Mouse (Mus musculus) liver, embryonic 12.5 days (tissue): ENCODE measurements around the gene Zfp398. TPM values are rescaled to one million over a fixed set of nuclear protein-coding genes. Genes with fewer than 3 reads are reported as not detected.
A peak's percentile ranks its signal among the peaks of the same experiment; 100 is the strongest.
"Not testable (repeated sequence)": the region's sequence is repeated elsewhere in the genome, so short reads cannot be mapped to it uniquely, and the experiment has no call there.

ENCODE experiments used
- ATAC-seq: fragments of 200-750 bp; cut with Nextera tagmentation; 2 replicates; pipeline ENCODE4 v1.8.0; 2017; ENCODE audit warnings: moderate number of reproducible peaks, mild to moderate bottlenecking, moderate library complexity
- H3K27ac ChIP-seq: fragments of 300-500 bp; sonication (generic); 2 replicates; pipeline ENCODE4 v1.5.1; 2016; ENCODE audit warnings: mild to moderate bottlenecking
- H3K27me3 ChIP-seq: fragments of 300-500 bp; sonication (generic); replicated peaks from 2 replicates; pipeline ENCODE4 v1.6.1; 2016; ENCODE audit warnings: mild to moderate bottlenecking, moderate library complexity
- H3K36me3 ChIP-seq: fragments of 300-500 bp; sonication (generic); 2 replicates; pipeline ENCODE4 v1.6.1; 2016; ENCODE audit warnings: mild to moderate bottlenecking, moderate library complexity
- H3K4me1 ChIP-seq: fragments of 300-500 bp; sonication (generic); 2 replicates; pipeline ENCODE4 v1.6.1; 2016
- H3K4me2 ChIP-seq: fragments of 300-500 bp; sonication (generic); 2 replicates; pipeline ENCODE4 v1.6.1; 2016; ENCODE audit warnings: mild to moderate bottlenecking, moderate library complexity
- H3K4me3 ChIP-seq: fragments of 300-500 bp; sonication (generic); 2 replicates; pipeline ENCODE4 v1.5.1; 2016; ENCODE audit warnings: mild to moderate bottlenecking, moderate library complexity
- H3K9ac ChIP-seq: fragments of 300-500 bp; sonication (generic); 2 replicates; pipeline ENCODE4 v1.6.1; 2016; ENCODE audit warnings: mild to moderate bottlenecking, moderate library complexity
- H3K9me3 ChIP-seq: fragments of 300-500 bp; sonication (generic); replicated peaks from 2 replicates; pipeline ENCODE4 v1.6.1; 2016; ENCODE audit warnings: mild to moderate bottlenecking, moderate library complexity
- WGBS: fragments of 180-500 bp; shearing (Covaris S2); methylation state at CpG from one replicate; pipeline ENCODE4 v1.1.7; 2016; ENCODE audit not compliant: insufficient replicate concordance; 5-methylcytosine and 5-hydroxymethylcytosine counted together
- polyA plus RNA-seq: library from polyadenylated mRNA; unstranded; fragments of >200 nt; fragmentation: Nextera tagmentation; extraction: Ambion mirVana; gene quantifications from 2 replicates; pipeline ENCODE4 v1.2.1, GENCODE M21; 2016

The Zfp398 gene
- polyA plus RNA-seq, 1 experiment from 2014 or later = 3.0 TPM

DNA sequence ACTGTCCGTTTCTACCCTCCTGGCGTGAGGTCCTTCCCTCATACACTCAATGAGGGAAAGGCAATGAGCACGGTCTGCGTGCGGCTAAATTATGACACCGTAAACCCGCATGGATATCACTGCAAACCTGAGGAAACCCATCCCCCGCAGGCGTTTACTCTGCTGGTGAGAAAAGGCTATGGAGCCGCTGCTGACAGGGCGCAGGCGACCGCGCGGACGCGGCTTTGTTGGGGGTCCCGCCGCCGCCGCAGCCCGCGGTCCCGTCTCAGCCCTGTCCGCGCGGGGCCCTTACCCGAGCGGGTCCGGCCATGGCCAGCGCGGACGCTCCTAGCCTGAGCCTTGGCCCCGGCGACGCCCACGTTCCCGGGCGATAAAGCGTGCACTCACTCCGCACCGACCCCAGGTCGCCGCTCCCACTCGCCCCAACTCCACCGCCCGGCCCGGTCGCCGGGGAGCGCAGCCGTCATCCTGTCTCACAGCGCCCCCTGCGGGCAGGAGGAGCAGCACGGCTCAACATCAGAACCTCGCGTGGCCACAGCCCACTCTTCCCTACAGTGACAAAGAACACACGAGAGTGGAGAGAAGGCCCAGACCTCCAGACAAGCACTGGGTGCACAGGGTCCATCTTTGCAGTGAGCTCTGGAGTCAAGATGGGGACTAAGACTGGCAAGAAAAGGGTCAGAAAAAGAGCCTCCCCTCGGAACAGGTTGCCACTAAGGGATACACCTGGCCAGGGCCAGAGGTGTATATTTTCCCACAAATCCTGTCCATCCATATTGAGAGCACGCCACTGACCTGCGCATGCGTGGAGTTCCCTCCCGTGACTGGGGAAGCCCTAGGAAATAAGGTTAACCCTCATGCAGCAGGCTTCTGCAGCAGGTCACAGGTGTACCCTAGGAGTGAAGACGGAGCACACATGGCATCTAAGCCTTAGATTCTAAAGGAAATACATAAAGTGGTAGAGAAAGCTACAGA is 5.1 kb upstream of the Zfp398 start, which contains the start of gene Zfp786:
Gene Zfp786 (minus strand): TSS at position 764 of the 975 bp plus-strand sequence.
- WGBS = 2% methylated on average over 64 of the region's 64 CpGs
- H3K9ac ChIP-seq = peak within 1 kb of the TSS; percentile 87
- H3K4me2 ChIP-seq = peak within 1 kb of the TSS; percentile 94
- H3K27ac ChIP-seq = peak within 1 kb of the TSS; percentile 47; the same call in 1 of the 2 replicates
- peak; percentile 85 for ATAC-seq
- H3K4me1 ChIP-seq = peaks cover 23% of the 10 kb centered on the region
- H3K9me3 ChIP-seq = no peaks in the 10 kb centered on the region
- H3K36me3 ChIP-seq = no peaks in the 10 kb centered on the region
- H3K4me3 ChIP-seq = peak within 1 kb of the TSS; percentile 78
- H3K27me3 ChIP-seq = no peaks in the 10 kb centered on the region

DNA sequence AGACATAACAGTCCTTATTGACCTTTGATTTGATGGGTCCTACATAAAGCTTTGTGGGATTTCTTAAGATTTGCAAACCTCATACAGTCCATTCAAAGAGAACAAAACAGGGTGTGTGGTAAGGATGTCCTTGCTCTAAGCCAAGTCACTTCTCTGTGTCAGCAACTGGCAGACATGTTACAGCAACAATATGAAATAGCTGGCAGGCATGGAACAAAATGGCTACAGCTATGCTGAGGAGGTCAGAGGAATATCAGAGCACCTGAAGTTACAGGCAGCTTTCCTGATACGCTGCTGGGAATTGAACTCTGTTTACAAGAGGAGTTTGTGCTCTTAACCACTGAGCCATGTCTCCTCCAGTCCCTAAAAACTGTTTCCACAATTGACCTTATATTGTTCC is 3.2 kb upstream of the Zfp398 start:
- 69% methylated on average over 1 of the region's 1 CpGs for WGBS
- no peak for ATAC-seq
- no peaks in the 10 kb centered on the region for H3K27me3 ChIP-seq

DNA sequence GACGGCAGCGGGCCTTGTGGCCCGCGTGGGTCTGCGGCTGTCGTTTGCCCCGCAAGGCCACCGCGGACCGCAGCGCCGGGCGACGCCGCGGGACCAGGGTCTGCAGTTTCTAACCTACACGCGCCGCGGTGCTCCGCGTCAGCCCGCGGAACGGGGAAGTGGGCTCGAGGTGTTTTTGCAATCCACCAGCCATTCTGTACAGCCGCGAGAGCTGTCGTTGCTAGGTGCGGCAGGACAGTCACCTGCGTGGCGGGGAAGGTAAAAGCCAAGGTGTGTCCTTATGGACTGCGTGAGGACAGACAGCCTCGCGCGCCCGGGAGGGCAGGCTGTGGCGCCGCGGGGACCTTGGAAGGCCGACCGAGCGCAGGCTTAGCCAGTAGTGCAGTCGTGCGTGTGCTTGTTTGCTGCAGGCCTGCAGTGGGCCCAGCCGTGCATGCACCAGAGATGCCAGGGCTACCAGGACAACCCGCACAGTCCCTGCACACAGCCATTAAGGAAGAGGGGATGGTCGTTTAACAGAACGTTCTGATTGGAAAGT is 592 bp downstream of the Zfp398 start:
- WGBS = under 1% methylated on average over 49 of the region's 49 CpGs
- H3K27me3 ChIP-seq = no peaks in the 10 kb centered on the region
- ATAC-seq = peak; percentile 73
- H3K4me3 ChIP-seq = peak overlapping the region; percentile 93
- peaks cover 11% of the 10 kb centered on the region; the same call in 1 of the 2 replicates for H3K36me3 ChIP-seq
- peak overlapping the region; percentile 91 for H3K9ac ChIP-seq
- H3K9me3 ChIP-seq = no peaks in the 10 kb centered on the region
- peak overlapping the region; percentile 88 for H3K4me2 ChIP-seq
- peak overlapping the region; percentile 87 for H3K27ac ChIP-seq
- H3K4me1 ChIP-seq = peaks cover 39% of the 10 kb centered on the region

More for the DNA sequence above, 3.2 kb upstream of the Zfp398 start:
- Histone ChIP-seq H3K4me2 (no peak overlapping the region), H3K9ac (no peak overlapping the region), H3K4me1 (peaks cover 33% of the 10 kb centered on the region), H3K9me3 (no peaks in the 10 kb centered on the region), H3K27ac (no peak overlapping the region), H3K4me3 (no peak overlapping the region), H3K36me3 (no peaks in the 10 kb centered on the region)

DNA sequence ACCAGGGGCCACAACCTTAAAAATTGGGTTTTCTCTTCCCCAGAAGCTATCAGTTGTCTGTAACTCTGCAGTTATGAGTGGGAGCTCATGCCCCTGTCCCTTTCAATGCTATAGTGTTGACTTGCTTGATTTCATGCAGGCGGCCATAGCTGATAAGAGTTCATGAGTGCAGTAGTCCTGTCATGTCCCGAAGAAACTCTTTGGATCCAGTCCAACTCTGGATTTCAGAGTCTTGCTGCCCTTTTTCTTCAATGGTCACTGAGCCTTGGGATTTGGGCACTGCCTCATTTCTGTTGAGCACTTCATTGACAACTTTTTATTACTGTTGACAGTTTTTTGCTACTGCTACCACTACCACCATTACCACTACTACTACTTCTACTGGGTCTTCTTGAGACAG is 2.2 kb downstream of the Zfp398 start:
- Histone ChIP-seq H3K4me2 (peak overlapping the region; percentile 22), H3K4me1 (peaks cover 52% of the 10 kb centered on the region), H3K4me3 (no peak overlapping the region), H3K27me3 (no peaks in the 10 kb centered on the region), H3K36me3 (peaks cover 12% of the 10 kb centered on the region; the same call in 1 of the 2 replicates), H3K9me3 (no peaks in the 10 kb centered on the region), H3K9ac (0 out of 2 replicates have a peak overlapping the region, but pooled peaks have one; percentile 13), H3K27ac (peak overlapping the region; percentile 10; the same call in 1 of the 2 replicates)
- ATAC-seq = no peak
- WGBS = 13% methylated on average over 2 of the region's 2 CpGs

DNA sequence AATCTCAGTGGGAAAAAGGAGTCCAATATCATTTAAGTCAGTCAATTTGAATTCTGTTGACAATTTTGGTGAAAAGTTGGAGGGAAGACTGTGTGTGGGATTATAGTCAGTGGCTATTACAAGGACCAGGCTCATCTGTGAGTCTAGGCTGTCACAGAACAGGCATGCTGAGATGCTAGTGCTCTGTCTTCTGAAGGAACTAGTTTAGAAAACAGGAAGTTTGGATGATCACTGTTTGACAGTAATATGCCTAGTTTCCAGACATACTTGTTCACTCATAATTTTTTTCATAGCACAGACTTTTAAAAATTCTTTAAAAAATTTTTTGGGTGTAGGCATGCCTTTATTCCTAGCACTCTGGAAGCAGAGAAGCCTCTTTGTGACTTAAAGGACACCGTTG is 5.6 kb downstream of the Zfp398 start:
- no peak for ATAC-seq
- H3K4me3 ChIP-seq = no peak overlapping the region
- no peaks in the 10 kb centered on the region for H3K9me3 ChIP-seq
- H3K36me3 ChIP-seq = peaks cover 18% of the 10 kb centered on the region
- no peak overlapping the region for H3K9ac ChIP-seq
- peaks cover 48% of the 10 kb centered on the region for H3K4me1 ChIP-seq
- no peak overlapping the region for H3K4me2 ChIP-seq
- no peak overlapping the region for H3K27ac ChIP-seq
- WGBS = 95% methylated on average over 1 of the region's 1 CpGs
- H3K27me3 ChIP-seq = no peaks in the 10 kb centered on the region

DNA sequence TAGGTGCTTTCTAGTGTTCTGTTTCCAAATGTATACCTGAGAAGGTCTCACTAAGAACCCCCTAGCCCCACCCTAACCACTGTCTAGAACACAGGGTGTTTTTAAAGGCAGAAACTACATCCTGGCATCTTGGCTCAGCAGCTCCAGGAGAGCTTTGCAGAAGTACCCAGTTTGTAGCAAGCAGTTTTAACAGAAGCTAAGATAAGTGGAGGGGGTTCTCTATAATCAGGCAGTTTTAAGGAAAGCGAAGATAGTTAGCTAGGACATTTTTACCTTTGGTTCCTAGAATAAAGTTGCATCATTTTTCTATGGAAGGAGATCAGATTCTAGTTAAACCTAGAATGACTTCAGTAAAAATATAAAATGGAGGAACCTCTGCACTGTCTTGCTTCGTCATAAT is 6.4 kb downstream of the Zfp398 start:
- H3K27me3 ChIP-seq = no peaks in the 10 kb centered on the region
- H3K36me3 ChIP-seq = peaks cover 24% of the 10 kb centered on the region
- H3K4me2 ChIP-seq = no peak overlapping the region
- no peak for ATAC-seq
- peak overlapping the region; percentile 42; the same call in 1 of the 2 replicates for H3K27ac ChIP-seq
- H3K4me3 ChIP-seq = no peak overlapping the region
- H3K4me1 ChIP-seq = peaks cover 42% of the 10 kb centered on the region
- H3K9ac ChIP-seq = no peak overlapping the region
- H3K9me3 ChIP-seq = no peaks in the 10 kb centered on the region
- 73% methylated on average over 2 of the region's 2 CpGs for WGBS

DNA sequence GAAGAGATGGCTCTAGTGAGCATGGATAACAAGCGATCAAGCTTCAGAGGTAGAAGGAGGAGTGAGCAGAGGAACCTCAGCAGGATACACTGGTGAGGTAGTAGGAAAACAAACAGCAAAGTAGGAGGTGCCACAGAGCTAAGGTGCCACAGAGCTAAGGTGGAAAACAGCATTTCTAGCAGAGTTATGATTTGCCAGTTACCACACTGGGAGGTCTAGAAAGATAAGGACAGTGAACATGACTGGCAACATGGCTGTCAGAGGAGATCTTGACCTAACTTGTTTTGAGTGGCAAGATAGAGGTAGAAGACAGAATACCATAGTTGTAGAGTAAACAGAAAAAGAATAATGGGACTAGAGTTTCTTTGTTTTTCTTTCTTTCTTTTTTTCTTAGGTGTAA is 6.9 kb downstream of the Zfp398 start:
- Histone ChIP-seq H3K27ac (peak overlapping the region; percentile 42; the same call in 1 of the 2 replicates), H3K9me3 (no peaks in the 10 kb centered on the region), H3K4me3 (no peak overlapping the region), H3K9ac (no peak overlapping the region), H3K4me1 (peaks cover 37% of the 10 kb centered on the region), H3K4me2 (no peak overlapping the region), H3K36me3 (peaks cover 26% of the 10 kb centered on the region), H3K27me3 (no peaks in the 10 kb centered on the region)
- ATAC-seq = peak; percentile 76
- 86% methylated on average over 1 of the region's 1 CpGs for WGBS

DNA sequence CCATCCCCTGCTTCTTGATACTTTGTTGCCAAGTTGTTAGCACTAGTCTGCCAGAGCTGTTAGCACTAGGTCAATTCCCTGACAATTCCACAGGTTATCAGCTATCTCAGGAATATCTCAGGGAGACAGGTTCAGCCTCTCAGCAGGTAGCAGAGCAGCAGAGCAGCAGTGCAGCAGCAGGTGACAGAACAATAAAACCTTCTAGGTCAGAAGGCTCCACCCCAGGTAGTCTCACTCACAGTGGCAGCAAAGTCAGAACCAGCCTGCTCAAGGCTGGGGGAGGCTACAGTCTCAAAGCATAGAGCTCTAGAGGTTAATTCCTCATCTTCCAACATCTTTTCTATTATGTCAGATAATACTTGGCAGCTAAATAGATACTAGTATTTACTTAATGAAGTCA is 10.3 kb downstream of the Zfp398 start:
- Histone ChIP-seq H3K4me2 (no peak overlapping the region), H3K9ac (no peak overlapping the region), H3K4me1 (peaks cover 14% of the 10 kb centered on the region), H3K27me3 (no peaks in the 10 kb centered on the region), H3K9me3 (no peaks in the 10 kb centered on the region), H3K27ac (no peak overlapping the region), H3K4me3 (no peak overlapping the region), H3K36me3 (peaks cover 18% of the 10 kb centered on the region)
- no peak for ATAC-seq

DNA sequence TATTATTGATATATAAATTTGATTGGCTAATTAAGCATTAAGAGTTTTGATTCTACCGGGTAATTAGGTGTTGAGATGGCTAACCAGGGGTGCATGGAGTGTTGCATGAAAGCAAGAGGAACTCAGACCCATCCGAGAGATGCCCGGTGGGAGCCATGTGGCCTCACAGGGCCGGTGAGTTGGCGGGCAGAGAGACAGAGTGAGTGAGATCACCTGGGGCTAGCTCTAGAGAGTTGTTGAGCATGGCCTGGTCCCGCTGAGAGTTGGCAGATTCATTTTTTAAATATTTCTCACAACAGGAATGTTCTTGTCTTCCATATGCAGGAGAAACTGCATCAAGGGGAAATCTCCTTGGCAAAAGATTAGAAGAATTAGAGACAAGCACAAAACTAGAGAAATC is 21.8 kb downstream of the Zfp398 start:
- ATAC-seq = no peak
- no peaks in the 10 kb centered on the region for H3K27me3 ChIP-seq
- H3K9ac ChIP-seq = no peak overlapping the region
- peaks cover 22% of the 10 kb centered on the region for H3K36me3 ChIP-seq
- H3K9me3 ChIP-seq = no peaks in the 10 kb centered on the region
- no peak overlapping the region for H3K4me3 ChIP-seq
- 90% methylated on average over 6 of the region's 6 CpGs for WGBS
- no peaks in the 10 kb centered on the region for H3K4me1 ChIP-seq
- H3K27ac ChIP-seq = no peak overlapping the region
- H3K4me2 ChIP-seq = no peak overlapping the region

DNA sequence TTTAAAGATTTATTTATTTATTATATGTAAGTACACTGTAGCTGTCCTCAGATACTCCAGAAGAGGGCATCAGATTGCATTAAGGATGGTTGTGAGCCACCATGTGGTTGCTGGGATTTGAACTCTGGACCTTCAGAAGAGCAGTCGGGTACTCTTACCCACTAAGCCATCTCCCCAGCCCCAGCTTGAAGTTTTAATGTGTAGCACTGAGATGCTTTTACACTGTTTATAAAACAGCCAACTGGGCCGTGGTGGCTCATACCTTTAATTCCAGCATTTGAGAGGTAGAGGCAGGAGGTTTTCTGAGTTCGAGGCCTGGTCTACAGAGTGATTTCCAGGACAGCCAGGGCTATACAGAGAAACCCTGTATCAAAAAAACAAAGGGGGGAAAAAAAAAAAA is 22.3 kb downstream of the Zfp398 start:
- H3K4me2 ChIP-seq, H3K27me3 ChIP-seq: not testable (repeated sequence)

DNA sequence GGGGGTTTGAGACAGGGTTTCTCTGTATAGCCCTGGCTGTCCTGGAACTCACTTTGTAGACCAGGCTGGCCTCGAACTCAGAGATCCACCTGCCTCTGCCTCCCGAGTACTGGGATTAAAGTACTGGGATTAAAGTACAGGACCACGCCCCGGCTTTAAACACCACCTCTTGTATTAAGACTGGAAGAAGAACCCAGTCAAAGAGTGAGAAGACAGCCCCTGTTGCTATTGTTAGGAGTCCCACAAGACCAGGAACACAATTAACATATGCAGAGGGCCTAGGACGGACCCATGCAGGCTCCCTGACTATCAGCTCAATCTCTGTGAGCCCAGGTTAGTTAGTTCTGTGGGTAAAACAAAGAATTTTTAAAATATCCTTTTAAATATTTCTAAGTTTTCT is 36.8 kb downstream of the Zfp398 start:
- H3K9me3 ChIP-seq = no peaks in the 10 kb centered on the region
- no peak for ATAC-seq
- no peak overlapping the region for H3K4me2 ChIP-seq
- H3K27me3 ChIP-seq = no peaks in the 10 kb centered on the region
- no peak overlapping the region for H3K4me3 ChIP-seq
- no peak overlapping the region for H3K27ac ChIP-seq
- peaks cover 8% of the 10 kb centered on the region for H3K4me1 ChIP-seq
- H3K36me3 ChIP-seq = peaks cover 13% of the 10 kb centered on the region; the same call in 1 of the 2 replicates
- H3K9ac ChIP-seq = no peak overlapping the region
- WGBS = 77% methylated on average over 5 of the region's 5 CpGs

More for the DNA sequence above, 22.3 kb downstream of the Zfp398 start:
- not testable (repeated sequence) for H3K4me3 ChIP-seq, H3K9me3 ChIP-seq, ATAC-seq, H3K4me1 ChIP-seq, H3K27ac ChIP-seq, H3K9ac ChIP-seq
- 81% methylated on average over 3 of the region's 3 CpGs for WGBS
- peaks cover 27% of the 10 kb centered on the region for H3K36me3 ChIP-seq

DNA sequence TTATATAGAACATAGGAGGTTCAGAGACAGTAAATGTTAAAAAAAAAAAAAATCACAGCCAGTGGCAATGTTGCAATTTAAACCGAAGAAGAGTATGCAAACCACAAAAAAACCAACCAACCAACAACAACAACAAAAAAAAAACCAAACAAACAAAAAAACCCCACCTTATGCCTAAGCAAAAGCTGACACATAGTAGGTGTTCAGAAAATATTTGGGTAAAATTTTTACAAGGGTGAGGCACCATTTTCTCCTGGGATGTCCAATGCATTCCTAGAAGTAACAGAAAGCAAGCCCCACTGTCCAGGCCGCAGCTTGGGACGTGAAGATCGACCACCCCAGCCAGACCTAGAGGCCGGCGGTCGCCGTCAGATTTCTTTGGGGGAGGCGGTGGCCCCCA is 41.6 kb downstream of the Zfp398 start, which contains the start of gene Zfp282:
Gene Zfp282 (plus strand): TSS at position 147 of the 400 bp plus-strand sequence.
- Histone ChIP-seq H3K9me3 (no peaks in the 10 kb centered on the region), H3K4me3 (peak within 1 kb of the TSS; percentile 93), H3K4me2 (peak within 1 kb of the TSS; percentile 91), H3K27me3 (no peaks in the 10 kb centered on the region), H3K36me3 (peaks cover 24% of the 10 kb centered on the region), H3K4me1 (peaks cover 30% of the 10 kb centered on the region), H3K27ac (peak within 1 kb of the TSS; percentile 96), H3K9ac (peak within 1 kb of the TSS; percentile 91)
- 9% methylated on average over 9 of the region's 9 CpGs for WGBS
- no peak for ATAC-seq
